Mouse (Mus musculus): ENCODE data around the gene Numbl. TPM values are rescaled to one million over a fixed set of nuclear protein-coding genes. Genes with fewer than 3 reads are reported as not detected.
A peak's percentile ranks its signal among the peaks of the same experiment; 100 is the strongest.

Numbl gene
- polyA plus RNA-seq, 1 experiment from 2014 or later = 9.0 TPM

- Histone ChIP-seq H3K4me1 (ENCODE audit: control insufficient read depth, insufficient read depth, low read length) (no peaks in the 10 kb centered on the region), H3K4me3 (ENCODE audit: low read depth, low read length) (no peak overlapping the region), H3K9me3 (ENCODE audit: control insufficient read depth, low read length) (0 out of 2 replicates have a peak, but pooled peaks cover 3% of the 10 kb centered on the region), H3K36me3 (ENCODE audit: control insufficient read depth, insufficient read depth, low read length) (peaks cover 4% of the 10 kb centered on the region), H3K27ac (replicated peaks; ENCODE audit: low read depth, low read length) (no peak overlapping the region), H3K9ac (ENCODE audit: low read length) (no peak overlapping the region), H3K4me2 (ENCODE audit: low read depth, severe bottlenecking) (no peak overlapping the region), H3K27me3 (ENCODE audit: control insufficient read depth, insufficient read depth, low read length) (no peaks in the 10 kb centered on the region)
- 87% methylated on average over 8 of the region's 8 CpGs for WGBS
- ATAC-seq (ENCODE audit: insufficient number of reproducible peaks, low FRiP score, low TSS enrichment, low read depth) (no peak), DNase-seq (ENCODE audit: low spot score) (no peak)
Observed at GRCm38 (mm10) chr7:27271423-27271822, 13.2 kb downstream of the Numbl start.

- H3K9ac ChIP-seq (ENCODE audit: low read length) = no peak overlapping the region
- DNase-seq (ENCODE audit: low spot score) (peak; percentile 73), ATAC-seq (ENCODE audit: insufficient number of reproducible peaks, low FRiP score, low TSS enrichment, low read depth) (no peak)
- 0 out of 2 replicates have a peak, but pooled peaks cover 3% of the 10 kb centered on the region for H3K9me3 ChIP-seq (ENCODE audit: control insufficient read depth, low read length)
- H3K4me2 ChIP-seq (ENCODE audit: low read depth, severe bottlenecking) = no peak overlapping the region
- 45% methylated on average over 32 of the region's 32 CpGs for WGBS
- H3K4me1 ChIP-seq (ENCODE audit: control insufficient read depth, insufficient read depth, low read length) = no peaks in the 10 kb centered on the region
- H3K4me3 ChIP-seq (ENCODE audit: low read depth, low read length) = no peak overlapping the region
- no peak overlapping the region for H3K27ac ChIP-seq (replicated peaks; ENCODE audit: low read depth, low read length)
- H3K27me3 ChIP-seq (ENCODE audit: control insufficient read depth, insufficient read depth, low read length) = no peaks in the 10 kb centered on the region
- peaks cover 14% of the 10 kb centered on the region; the same call in 1 of the 2 replicates for H3K36me3 ChIP-seq (ENCODE audit: control insufficient read depth, insufficient read depth, low read length)
Observed at GRCm38 (mm10) chr7:27273739-27274351, 15.6 kb downstream of the Numbl start.

GRCm38 (mm10) chr7:27274916-27275315 is 16.7 kb downstream of the Numbl start:
- H3K36me3 ChIP-seq (ENCODE audit: control insufficient read depth, insufficient read depth, low read length) = peaks cover 12% of the 10 kb centered on the region; the same call in 1 of the 2 replicates
- DNase-seq (ENCODE audit: low spot score) = no peak
- H3K4me2 ChIP-seq (ENCODE audit: low read depth, severe bottlenecking) = no peak overlapping the region
- WGBS = 88% methylated on average over 4 of the region's 4 CpGs
- H3K4me3 ChIP-seq (ENCODE audit: low read depth, low read length) = no peak overlapping the region
- no peak for ATAC-seq (ENCODE audit: insufficient number of reproducible peaks, low FRiP score, low TSS enrichment, low read depth)
- 0 out of 2 replicates have a peak, but pooled peaks cover 3% of the 10 kb centered on the region for H3K9me3 ChIP-seq (ENCODE audit: control insufficient read depth, low read length)
- H3K4me1 ChIP-seq (ENCODE audit: control insufficient read depth, insufficient read depth, low read length) = no peaks in the 10 kb centered on the region
- H3K27me3 ChIP-seq (ENCODE audit: control insufficient read depth, insufficient read depth, low read length) = no peaks in the 10 kb centered on the region
- H3K9ac ChIP-seq (ENCODE audit: low read length) = no peak overlapping the region
- H3K27ac ChIP-seq (replicated peaks; ENCODE audit: low read depth, low read length) = no peak overlapping the region

- Histone ChIP-seq H3K36me3 (ENCODE audit: control insufficient read depth, insufficient read depth, low read length) (peaks cover 12% of the 10 kb centered on the region; the same call in 1 of the 2 replicates), H3K9me3 (ENCODE audit: control insufficient read depth, low read length) (0 out of 2 replicates have a peak, but pooled peaks cover 3% of the 10 kb centered on the region), H3K4me3 (ENCODE audit: low read depth, low read length) (no peak overlapping the region), H3K4me2 (ENCODE audit: low read depth, severe bottlenecking) (no peak overlapping the region), H3K9ac (ENCODE audit: low read length) (no peak overlapping the region), H3K27ac (replicated peaks; ENCODE audit: low read depth, low read length) (no peak overlapping the region), H3K27me3 (ENCODE audit: control insufficient read depth, insufficient read depth, low read length) (no peaks in the 10 kb centered on the region), H3K4me1 (ENCODE audit: control insufficient read depth, insufficient read depth, low read length) (no peaks in the 10 kb centered on the region)
- DNase-seq (ENCODE audit: low spot score) = no peak
- ATAC-seq (ENCODE audit: insufficient number of reproducible peaks, low FRiP score, low TSS enrichment, low read depth) = no peak
- WGBS = 60% methylated on average over 7 of the region's 7 CpGs
Observed at GRCm38 (mm10) chr7:27276021-27276420, 17.8 kb downstream of the Numbl start.

GRCm38 (mm10) chr7:27277191-27277590 is 19.0 kb downstream of the Numbl start:
- H3K4me3 ChIP-seq (ENCODE audit: low read depth, low read length) = no peak overlapping the region
- ATAC-seq (ENCODE audit: insufficient number of reproducible peaks, low FRiP score, low TSS enrichment, low read depth) (no peak), DNase-seq (ENCODE audit: low spot score) (no peak)
- no peaks in the 10 kb centered on the region for H3K9me3 ChIP-seq (ENCODE audit: control insufficient read depth, low read length)
- no peak overlapping the region for H3K27ac ChIP-seq (replicated peaks; ENCODE audit: low read depth, low read length)
- peaks cover 12% of the 10 kb centered on the region; the same call in 1 of the 2 replicates for H3K36me3 ChIP-seq (ENCODE audit: control insufficient read depth, insufficient read depth, low read length)
- no peaks in the 10 kb centered on the region for H3K27me3 ChIP-seq (ENCODE audit: control insufficient read depth, insufficient read depth, low read length)
- 90% methylated on average over 3 of the region's 3 CpGs for WGBS
- H3K9ac ChIP-seq (ENCODE audit: low read length) = no peak overlapping the region
- no peaks in the 10 kb centered on the region for H3K4me1 ChIP-seq (ENCODE audit: control insufficient read depth, insufficient read depth, low read length)
- H3K4me2 ChIP-seq (ENCODE audit: low read depth, severe bottlenecking) = no peak overlapping the region

GRCm38 (mm10) chr7:27281717-27282116 is 23.5 kb downstream of the Numbl start:
- WGBS = 58% methylated on average over 13 of the region's 13 CpGs
- Histone ChIP-seq H3K9me3 (ENCODE audit: control insufficient read depth, low read length) (no peaks in the 10 kb centered on the region), H3K4me1 (ENCODE audit: control insufficient read depth, insufficient read depth, low read length) (no peaks in the 10 kb centered on the region), H3K27ac (replicated peaks; ENCODE audit: low read depth, low read length) (no peak overlapping the region), H3K9ac (ENCODE audit: low read length) (no peak overlapping the region), H3K4me3 (ENCODE audit: low read depth, low read length) (no peak overlapping the region), H3K36me3 (ENCODE audit: control insufficient read depth, insufficient read depth, low read length) (peaks cover 8% of the 10 kb centered on the region; the same call in 1 of the 2 replicates), H3K27me3 (ENCODE audit: control insufficient read depth, insufficient read depth, low read length) (peaks cover 3% of the 10 kb centered on the region; the same call in 1 of the 2 replicates), H3K4me2 (ENCODE audit: low read depth, severe bottlenecking) (no peak overlapping the region)
- DNase-seq (ENCODE audit: low spot score) (no peak), ATAC-seq (ENCODE audit: insufficient number of reproducible peaks, low FRiP score, low TSS enrichment, low read depth) (no peak)

- no peak for ATAC-seq (ENCODE audit: insufficient number of reproducible peaks, low FRiP score, low TSS enrichment, low read depth)
- Histone ChIP-seq H3K27me3 (ENCODE audit: control insufficient read depth, insufficient read depth, low read length) (peaks cover 3% of the 10 kb centered on the region; the same call in 1 of the 2 replicates), H3K36me3 (ENCODE audit: control insufficient read depth, insufficient read depth, low read length) (peaks cover 3% of the 10 kb centered on the region; the same call in 1 of the 2 replicates)
Observed at GRCm38 (mm10) chr7:27282225-27282624, 24.0 kb downstream of the Numbl start.

GRCm38 (mm10) chr7:27284865-27285697 is 26.8 kb downstream of the Numbl start:
- Histone ChIP-seq H3K36me3 (ENCODE audit: control insufficient read depth, insufficient read depth, low read length) (no peaks in the 10 kb centered on the region), H3K9me3 (ENCODE audit: control insufficient read depth, low read length) (no peaks in the 10 kb centered on the region), H3K9ac (ENCODE audit: low read length) (no peak overlapping the region), H3K4me1 (ENCODE audit: control insufficient read depth, insufficient read depth, low read length) (no peaks in the 10 kb centered on the region), H3K4me3 (ENCODE audit: low read depth, low read length) (peak overlapping the region; percentile 3; the same call in 1 of the 2 replicates), H3K4me2 (ENCODE audit: low read depth, severe bottlenecking) (peak overlapping the region; percentile 18; the same call in 1 of the 2 replicates), H3K27ac (replicated peaks; ENCODE audit: low read depth, low read length) (no peak overlapping the region), H3K27me3 (ENCODE audit: control insufficient read depth, insufficient read depth, low read length) (peaks cover 3% of the 10 kb centered on the region; the same call in 1 of the 2 replicates)
- peak; percentile 36 for ATAC-seq (ENCODE audit: insufficient number of reproducible peaks, low FRiP score, low TSS enrichment, low read depth)
- DNase-seq (ENCODE audit: low spot score) = peak; percentile 60
- WGBS = 1% methylated on average over 28 of the region's 28 CpGs

More at GRCm38 (mm10) chr7:27282225-27282624, 24.0 kb downstream of the Numbl start:
- no peak for DNase-seq (ENCODE audit: low spot score)
- 50% methylated on average over 4 of the region's 4 CpGs for WGBS
- no peak overlapping the region for H3K4me2 ChIP-seq (ENCODE audit: low read depth, severe bottlenecking)
- no peaks in the 10 kb centered on the region for H3K9me3 ChIP-seq (ENCODE audit: control insufficient read depth, low read length)
- no peak overlapping the region for H3K9ac ChIP-seq (ENCODE audit: low read length)
- H3K27ac ChIP-seq (replicated peaks; ENCODE audit: low read depth, low read length) = no peak overlapping the region
- H3K4me3 ChIP-seq (ENCODE audit: low read depth, low read length) = no peak overlapping the region
- no peaks in the 10 kb centered on the region for H3K4me1 ChIP-seq (ENCODE audit: control insufficient read depth, insufficient read depth, low read length)
